Mouse (Mus musculus) embryonic fibroblast, embryonic 13.5 days (primary cell): ENCODE data around the gene Use1. TPM values are rescaled to one million over a fixed set of nuclear protein-coding genes. Genes with fewer than 3 reads are reported as not detected.

ENCODE experiments used
- H3K27ac ChIP-seq: 2 replicates; pipeline ENCODE4 v1.5.1; 2012; ENCODE audit warnings: low read length, control low read depth, inconsistent platforms; ENCODE audit not compliant: insufficient read depth
- H3K4me1 ChIP-seq: 2 replicates; pipeline ENCODE4 v1.6.1; 2011; ENCODE audit warnings: low read length; ENCODE audit not compliant: control insufficient read depth, insufficient read depth
- H3K4me3 ChIP-seq: 2 replicates; pipeline ENCODE4 v1.5.1; 2011; ENCODE audit warnings: mild to moderate bottlenecking, control low read depth, low read length; ENCODE audit not compliant: insufficient read depth
- CTCF ChIP-seq: IDR thresholded peaks from 2 replicates; pipeline ENCODE4 v1.5.1; 2011; ENCODE audit warnings: mild to moderate bottlenecking, control low read depth, low read length, moderate library complexity, borderline replicate concordance; ENCODE audit not compliant: insufficient read depth
- POLR2A ChIP-seq: IDR thresholded peaks from 2 replicates; pipeline ENCODE4 v1.6.1; 2011; ENCODE audit warnings: low read depth, mild to moderate bottlenecking, control low read depth, low read length, moderate library complexity
- polyA plus RNA-seq: library from polyadenylated mRNA; stranded (reverse); fragments of >200 nt; gene quantifications from 2 replicates; pipeline ENCODE4 v1.2.4, GENCODE M21; 2011; ENCODE audit warnings: low read depth; ENCODE audit not compliant: missing spikeins, insufficient read length

The Use1 gene
- polyA plus RNA-seq, 1 experiment = 97.6 TPM

GRCm38 (mm10) chr8:71383860-71384259 lies 17.2 kb downstream of the Use1 start:
- no peak overlapping the region for H3K27ac ChIP-seq
- TF ChIP-seq POLR2A (no peak), CTCF (no peak)
- peaks cover 5% of the 10 kb centered on the region for H3K4me1 ChIP-seq
- no peak overlapping the region for H3K4me3 ChIP-seq

GRCm38 (mm10) chr8:71385212-71385835 lies 18.7 kb downstream of the Use1 start:
- peaks cover 5% of the 10 kb centered on the region for H3K4me1 ChIP-seq
- H3K27ac ChIP-seq = no peak overlapping the region
- TF ChIP-seq CTCF = no peak
- TF ChIP-seq POLR2A = no peak
- no peak overlapping the region for H3K4me3 ChIP-seq

GRCm38 (mm10) chr8:71388267-71388666 lies 21.6 kb downstream of the Use1 start:
- Histone ChIP-seq H3K27ac (no peak overlapping the region), H3K4me3 (no peak overlapping the region), H3K4me1 (no peaks in the 10 kb centered on the region)
- TF ChIP-seq CTCF (no peak), POLR2A (no peak)

GRCm38 (mm10) chr8:71391696-71392095 lies 25.0 kb downstream of the Use1 start:
- no peaks in the 10 kb centered on the region for H3K4me1 ChIP-seq
- H3K27ac ChIP-seq = no peak overlapping the region
- H3K4me3 ChIP-seq = no peak overlapping the region
- TF ChIP-seq POLR2A = no peak
- no peak for TF ChIP-seq CTCF

GRCm38 (mm10) chr8:71392391-71392790 lies 25.7 kb downstream of the Use1 start:
- H3K4me1 ChIP-seq = peaks cover under 1% of the 10 kb centered on the region; the same call in 1 of the 2 replicates
- TF ChIP-seq CTCF (no peak), POLR2A (no peak)
- no peak overlapping the region for H3K4me3 ChIP-seq
- no peak overlapping the region for H3K27ac ChIP-seq

GRCm38 (mm10) chr8:71392871-71393270 lies 26.2 kb downstream of the Use1 start:
- TF ChIP-seq CTCF = no peak
- no peak for TF ChIP-seq POLR2A
- no peak overlapping the region for H3K4me3 ChIP-seq
- peaks cover 4% of the 10 kb centered on the region; the same call in 1 of the 2 replicates for H3K4me1 ChIP-seq
- H3K27ac ChIP-seq = no peak overlapping the region

- H3K4me3 ChIP-seq = no peak overlapping the region
- peaks cover 4% of the 10 kb centered on the region; the same call in 1 of the 2 replicates for H3K4me1 ChIP-seq
- TF ChIP-seq POLR2A (no peak), CTCF (no peak)
- no peak overlapping the region for H3K27ac ChIP-seq
Observed at GRCm38 (mm10) chr8:71394481-71394880, 27.8 kb downstream of the Use1 start.

GRCm38 (mm10) chr8:71395071-71395470 lies 28.4 kb downstream of the Use1 start:
- no peak overlapping the region for H3K27ac ChIP-seq
- H3K4me3 ChIP-seq = no peak overlapping the region
- peaks cover 4% of the 10 kb centered on the region; the same call in 1 of the 2 replicates for H3K4me1 ChIP-seq
- TF ChIP-seq CTCF = no peak
- no peak for TF ChIP-seq POLR2A

- no peak within 1 kb of the TSS for H3K4me3 ChIP-seq
- no peak for TF ChIP-seq POLR2A
- no peak for TF ChIP-seq CTCF
- H3K4me1 ChIP-seq = peaks cover 4% of the 10 kb centered on the region; the same call in 1 of the 2 replicates
- H3K27ac ChIP-seq = no peak within 1 kb of the TSS
Observed at GRCm38 (mm10) chr8:71395629-71396028, 29.0 kb downstream of the Use1 start, which contains the start of gene Ushbp1. TSS of gene Ushbp1 (minus strand) at chr8:71395802.

- peaks cover 4% of the 10 kb centered on the region; the same call in 1 of the 2 replicates for H3K4me1 ChIP-seq
- TF ChIP-seq CTCF = no peak
- peak; percentile 82 for TF ChIP-seq POLR2A
- peak within 1 kb of the TSS; percentile 63 for H3K4me3 ChIP-seq
- H3K27ac ChIP-seq = no peak within 1 kb of the TSS
Observed at GRCm38 (mm10) chr8:71396639-71397305, 30.1 kb downstream of the Use1 start, which contains the start of gene Babam1. TSS of gene Babam1 (plus strand) at chr8:71396861.

GRCm38 (mm10) chr8:71397701-71398100 lies 31.1 kb downstream of the Use1 start:
- TF ChIP-seq CTCF (no peak), POLR2A (no peak)
- Histone ChIP-seq H3K4me3 (peak overlapping the region; percentile 63), H3K27ac (no peak overlapping the region), H3K4me1 (peaks cover 4% of the 10 kb centered on the region; the same call in 1 of the 2 replicates)
